Mouse (Mus musculus): ENCODE measurements around the gene Sema4a. TPM values are rescaled to one million over a fixed set of nuclear protein-coding genes. Genes with fewer than 3 reads are reported as not detected.

The Sema4a gene
- polyA plus RNA-seq, 1 experiment from 2014 or later, result 1.7 TPM

DNA sequence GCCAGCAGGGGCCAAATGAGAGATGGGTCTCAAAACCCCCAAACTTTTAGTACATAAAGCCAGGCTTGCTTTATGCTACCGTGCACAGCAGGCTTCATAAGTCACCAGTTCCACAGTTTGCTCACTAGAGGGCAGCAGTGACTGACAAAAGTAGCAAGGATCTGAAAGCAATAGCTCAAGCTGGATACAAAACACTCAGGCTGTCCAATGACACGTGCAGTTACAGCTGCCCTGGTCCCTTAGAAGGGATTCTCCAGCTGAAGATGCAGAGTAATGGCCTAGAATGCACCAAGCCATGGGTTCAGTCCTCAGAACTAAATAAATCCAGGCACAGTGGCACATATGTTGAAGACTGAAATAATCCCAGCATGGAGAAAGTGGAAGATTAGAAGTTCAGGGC, 53.9 kb downstream of the Sema4a start:
- Histone ChIP-seq H3K4me3 (no peak overlapping the region), H3K27me3 (replicated peaks) (no peaks in the 10 kb centered on the region), H3K9me3 (no peaks in the 10 kb centered on the region), H3K9ac (peak overlapping the region; percentile 58), H3K36me3 (peaks cover 34% of the 10 kb centered on the region), H3K4me1 (peaks cover 39% of the 10 kb centered on the region), H3K27ac (replicated peaks) (0 out of 2 replicates have a peak overlapping the region, but pooled peaks have one; percentile 28), H3K4me2 (no peak overlapping the region)
- ATAC-seq (ENCODE audit: extremely low read depth, insufficient number of reproducible peaks, low FRiP score, low TSS enrichment), result no peak
- 5% methylated on average over 2 of the region's 2 CpGs for WGBS

DNA sequence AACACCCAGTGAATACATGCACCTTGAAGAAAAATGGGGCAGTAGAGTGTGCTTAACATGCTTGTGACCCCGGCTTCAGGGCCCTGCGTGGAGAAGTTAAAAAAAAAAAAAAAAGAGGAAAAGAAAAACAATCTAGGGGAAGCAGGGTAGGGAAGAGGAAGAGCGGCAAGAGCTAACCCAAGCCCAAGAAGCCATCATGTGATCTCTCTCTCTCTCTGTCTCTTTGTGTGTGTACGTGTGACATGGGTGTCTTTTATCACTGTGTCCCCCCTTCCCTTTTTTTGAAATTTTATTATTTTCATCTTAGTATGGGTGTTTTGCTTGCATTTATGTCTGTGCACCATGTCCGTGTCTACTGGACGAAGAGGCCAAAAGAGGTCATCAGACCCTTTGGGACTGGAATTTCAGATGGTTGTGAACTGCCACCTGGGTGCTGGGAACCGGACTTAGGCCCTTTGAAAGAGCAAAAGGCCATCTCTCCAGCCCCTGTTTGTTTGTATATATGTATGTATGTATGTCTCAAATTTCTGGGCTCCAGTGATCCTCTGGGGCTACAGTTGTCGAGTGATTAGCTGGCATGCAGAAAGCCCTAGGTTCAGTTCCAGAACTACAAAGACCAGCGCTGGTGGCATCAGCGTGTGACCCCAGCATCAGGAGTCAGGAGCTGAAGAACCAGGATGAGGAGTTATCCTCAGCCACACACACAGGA, 57.3 kb downstream of the Sema4a start:
- Histone ChIP-seq H3K36me3 (peaks cover 48% of the 10 kb centered on the region), H3K27ac (replicated peaks) (no peak overlapping the region), H3K9ac (no peak overlapping the region), H3K27me3 (replicated peaks) (no peaks in the 10 kb centered on the region), H3K4me2 (no peak overlapping the region), H3K4me1 (peaks cover 21% of the 10 kb centered on the region), H3K4me3 (no peak overlapping the region), H3K9me3 (no peaks in the 10 kb centered on the region)
- ATAC-seq (ENCODE audit: extremely low read depth, insufficient number of reproducible peaks, low FRiP score, low TSS enrichment), result no peak
- WGBS, result 90% methylated on average over 10 of the region's 10 CpGs

DNA sequence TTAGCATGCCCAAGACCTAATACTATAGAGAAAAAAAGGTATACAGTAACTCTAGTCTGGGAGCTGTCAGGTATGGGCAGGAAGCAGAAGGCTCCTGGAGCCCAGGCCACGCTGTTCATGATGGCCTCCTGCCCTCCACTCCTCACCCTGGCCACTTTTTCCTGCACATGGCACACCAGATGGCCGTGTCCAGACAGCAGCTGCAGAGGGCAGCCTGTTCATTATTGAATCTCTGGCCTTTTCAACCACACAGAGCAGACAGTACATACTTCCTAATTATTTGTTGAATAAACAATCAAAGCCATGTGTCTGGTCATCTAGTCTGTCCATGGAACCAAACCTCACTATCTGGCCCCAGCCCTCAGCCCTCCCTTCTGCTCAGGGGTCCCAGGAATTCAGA, 62.3 kb downstream of the Sema4a start:
- H3K27ac ChIP-seq (replicated peaks), result no peak overlapping the region
- WGBS, result 89% methylated on average over 2 of the region's 2 CpGs
- no peak overlapping the region for H3K4me2 ChIP-seq
- no peak for ATAC-seq (ENCODE audit: extremely low read depth, insufficient number of reproducible peaks, low FRiP score, low TSS enrichment)
- H3K9ac ChIP-seq, result no peak overlapping the region
- H3K4me3 ChIP-seq, result no peak overlapping the region
- no peaks in the 10 kb centered on the region for H3K9me3 ChIP-seq
- peaks cover 86% of the 10 kb centered on the region for H3K36me3 ChIP-seq
- no peaks in the 10 kb centered on the region for H3K27me3 ChIP-seq (replicated peaks)
- H3K4me1 ChIP-seq, result no peaks in the 10 kb centered on the region

DNA sequence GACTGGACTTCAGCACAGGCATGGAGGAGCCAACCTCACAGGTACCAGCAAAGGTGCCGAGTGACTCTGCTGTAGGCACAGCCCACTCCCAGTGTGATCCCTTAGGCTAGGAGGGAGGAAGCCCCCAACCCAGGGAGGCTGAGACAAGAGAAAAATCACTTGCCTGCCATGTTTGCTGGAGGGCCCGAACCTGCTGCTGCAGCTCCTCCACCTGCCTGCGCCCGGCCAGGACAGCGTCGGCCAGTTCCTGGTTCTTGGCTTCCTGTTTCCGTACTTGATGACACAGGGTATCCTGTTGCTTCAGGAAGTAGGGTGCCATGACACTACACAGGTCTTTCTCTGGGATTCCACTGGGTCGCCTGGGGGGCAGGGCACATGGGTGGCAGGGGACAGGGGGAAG, 65.2 kb downstream of the Sema4a start:
- Histone ChIP-seq H3K4me3 (no peak overlapping the region), H3K9ac (no peak overlapping the region), H3K4me2 (no peak overlapping the region), H3K27me3 (replicated peaks) (no peaks in the 10 kb centered on the region), H3K27ac (replicated peaks) (no peak overlapping the region), H3K36me3 (peaks cover 67% of the 10 kb centered on the region), H3K9me3 (no peaks in the 10 kb centered on the region), H3K4me1 (no peaks in the 10 kb centered on the region)
- ATAC-seq (ENCODE audit: extremely low read depth, insufficient number of reproducible peaks, low FRiP score, low TSS enrichment), result no peak
- 84% methylated on average over 8 of the region's 8 CpGs for WGBS

DNA sequence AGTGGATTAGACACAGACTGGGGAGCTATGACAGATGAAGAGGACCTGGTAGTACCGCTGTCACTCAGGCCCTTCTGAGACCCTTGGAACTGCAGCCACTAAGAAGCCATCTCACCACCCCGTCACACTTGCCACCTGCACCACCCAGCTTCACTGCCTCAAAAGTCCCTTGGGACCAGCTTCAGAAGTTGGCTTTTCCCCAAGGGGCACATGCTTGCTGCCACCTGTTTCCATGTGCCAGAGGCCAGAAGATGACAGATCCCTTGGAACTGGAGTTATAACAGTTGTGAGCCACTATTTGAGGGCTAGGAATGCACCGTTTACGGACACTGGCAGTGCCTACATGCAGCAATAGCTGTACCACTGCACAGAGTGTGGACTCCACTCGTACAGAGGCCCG, 65.7 kb downstream of the Sema4a start:
- H3K36me3 ChIP-seq, result peaks cover 69% of the 10 kb centered on the region
- whole genome bisulfite sequencing, result 86% methylated on average over 6 of the region's 6 CpGs
- H3K4me2 ChIP-seq, result no peak overlapping the region
- no peak overlapping the region for H3K4me3 ChIP-seq
- H3K27ac ChIP-seq (replicated peaks), result no peak overlapping the region
- no peak for ATAC-seq (ENCODE audit: extremely low read depth, insufficient number of reproducible peaks, low FRiP score, low TSS enrichment)
- no peaks in the 10 kb centered on the region for H3K9me3 ChIP-seq
- no peak overlapping the region for H3K9ac ChIP-seq
- H3K27me3 ChIP-seq (replicated peaks), result no peaks in the 10 kb centered on the region
- no peaks in the 10 kb centered on the region for H3K4me1 ChIP-seq

DNA sequence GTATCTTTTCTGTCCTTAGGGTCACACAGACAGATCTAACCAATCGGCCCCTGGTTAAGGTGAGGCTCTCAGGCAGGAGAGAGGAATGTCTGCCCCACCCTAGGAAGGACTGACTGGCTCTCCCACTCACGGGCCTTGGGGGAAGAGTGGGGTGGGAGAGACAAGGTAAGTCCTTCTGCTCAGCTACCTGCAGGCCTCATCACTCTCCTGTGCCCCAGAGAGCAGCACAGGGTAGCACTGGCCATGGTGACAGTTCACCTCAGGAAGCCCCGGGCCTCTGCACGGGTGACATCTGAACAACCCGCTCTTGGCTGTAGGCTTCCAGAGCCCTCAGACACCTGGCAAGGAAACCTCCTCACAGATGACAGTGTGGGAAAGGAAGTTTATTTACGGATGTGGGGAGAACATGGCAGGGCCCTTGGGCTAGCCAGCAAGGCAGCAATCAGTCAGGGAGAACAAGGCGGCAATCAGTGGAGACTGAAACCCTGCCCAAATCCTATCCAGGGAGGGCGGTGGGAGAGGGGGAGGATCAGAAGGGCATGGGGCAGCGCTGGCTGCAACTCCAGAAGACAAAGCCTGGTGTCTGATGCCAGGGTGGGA, 67.1 kb downstream of the Sema4a start:
- H3K27me3 ChIP-seq (replicated peaks), result no peaks in the 10 kb centered on the region
- no peak overlapping the region for H3K27ac ChIP-seq (replicated peaks)
- H3K4me1 ChIP-seq, result no peaks in the 10 kb centered on the region
- no peak overlapping the region for H3K9ac ChIP-seq
- H3K36me3 ChIP-seq, result peaks cover 62% of the 10 kb centered on the region
- WGBS, result 85% methylated on average over 9 of the region's 9 CpGs
- no peak overlapping the region for H3K4me2 ChIP-seq
- H3K4me3 ChIP-seq, result no peak overlapping the region
- no peak for ATAC-seq (ENCODE audit: extremely low read depth, insufficient number of reproducible peaks, low FRiP score, low TSS enrichment)
- no peaks in the 10 kb centered on the region for H3K9me3 ChIP-seq

Small RNA genes lying within 50 kb of the gene (microRNA-seq; reads per million reads assigned to microRNA genes)
- not detected for gene Mir7011

Other genes with a start within 250 kb of the Sema4a start
- gene Rhbg, start 206.5 kb downstream of the Sema4a start, polyA plus RNA-seq (2015; fragmentation: Nextera tagmentation; extraction: Ambion mirVana), result 0.13 and 0.76 TPM in 2 replicates
- gene Gm38392, start 174.0 kb downstream of the Sema4a start, polyA plus RNA-seq (2015; fragmentation: Nextera tagmentation; extraction: Ambion mirVana), result 0.79 TPM in 1 of 2 replicates, not detected in the other
- 13.7 and 14.9 TPM in 2 replicates for gene Tsacc, start 164.2 kb downstream of the Sema4a start, polyA plus RNA-seq (2015; fragmentation: Nextera tagmentation; extraction: Ambion mirVana)
- 400 and 448 TPM in 2 replicates for gene Cct3, start 164.1 kb downstream of the Sema4a start, polyA plus RNA-seq (2015; fragmentation: Nextera tagmentation; extraction: Ambion mirVana)
- gene Glmp, start 136.2 kb downstream of the Sema4a start, polyA plus RNA-seq (2015; fragmentation: Nextera tagmentation; extraction: Ambion mirVana), result 160 and 173 TPM in 2 replicates
- gene Tmem79, start 125.0 kb downstream of the Sema4a start, polyA plus RNA-seq (2015; fragmentation: Nextera tagmentation; extraction: Ambion mirVana), result 1.6 TPM in 2 replicates
- 43.9 and 44.2 TPM in 2 replicates for gene Smg5, start 124.9 kb downstream of the Sema4a start, polyA plus RNA-seq (2015; fragmentation: Nextera tagmentation; extraction: Ambion mirVana)
- gene Paqr6, start 96.6 kb downstream of the Sema4a start, polyA plus RNA-seq (2015; fragmentation: Nextera tagmentation; extraction: Ambion mirVana), result 2.6 and 3.8 TPM in 2 replicates
- not detected in 2 replicates for gene Bglap3, start 88.4 kb downstream of the Sema4a start, polyA plus RNA-seq (2015; fragmentation: Nextera tagmentation; extraction: Ambion mirVana)
- gene Bglap2, start 82.5 kb downstream of the Sema4a start, polyA plus RNA-seq (2015; fragmentation: Nextera tagmentation; extraction: Ambion mirVana), result not detected in 2 replicates
- gene Bglap, start 76.7 kb downstream of the Sema4a start, polyA plus RNA-seq (2015; fragmentation: Nextera tagmentation; extraction: Ambion mirVana), result not detected in 2 replicates
- gene Pmf1, start 50.9 kb downstream of the Sema4a start, polyA plus RNA-seq (2015; fragmentation: Nextera tagmentation; extraction: Ambion mirVana), result 110 and 112 TPM in 2 replicates
- 12.0 and 12.5 TPM in 2 replicates for gene Slc25a44, start 36.0 kb downstream of the Sema4a start, polyA plus RNA-seq (2015; fragmentation: Nextera tagmentation; extraction: Ambion mirVana)
- 86.7 and 97.1 TPM in 2 replicates for gene Lmna, start 48.8 kb upstream of the Sema4a start, polyA plus RNA-seq (2015; fragmentation: Nextera tagmentation; extraction: Ambion mirVana)
- 9.9 and 10.1 TPM in 2 replicates for gene Mex3a, start 71.2 kb upstream of the Sema4a start, polyA plus RNA-seq (2015; fragmentation: Nextera tagmentation; extraction: Ambion mirVana)
- gene Rab25, start 87.1 kb upstream of the Sema4a start, polyA plus RNA-seq (2015; fragmentation: Nextera tagmentation; extraction: Ambion mirVana), result 1.1 and 1.5 TPM in 2 replicates
- gene Lamtor2, start 91.9 kb upstream of the Sema4a start, polyA plus RNA-seq (2015; fragmentation: Nextera tagmentation; extraction: Ambion mirVana), result 131 and 150 TPM in 2 replicates
- 33.1 and 34.1 TPM in 2 replicates for gene Ubqln4, start 92.6 kb upstream of the Sema4a start, polyA plus RNA-seq (2015; fragmentation: Nextera tagmentation; extraction: Ambion mirVana)
- 173 and 202 TPM in 2 replicates for gene Ssr2, start 114.7 kb upstream of the Sema4a start, polyA plus RNA-seq (2015; fragmentation: Nextera tagmentation; extraction: Ambion mirVana)
- 73.1 and 73.4 TPM in 2 replicates for gene Arhgef2, start 144.8 kb upstream of the Sema4a start, polyA plus RNA-seq (2015; fragmentation: Nextera tagmentation; extraction: Ambion mirVana)
- not detected in 2 replicates for gene Rxfp4, start 192.0 kb upstream of the Sema4a start, polyA plus RNA-seq (2015; fragmentation: Nextera tagmentation; extraction: Ambion mirVana)
- 54.8 and 61.4 TPM in 2 replicates for gene Khdc4, start 224.6 kb upstream of the Sema4a start, polyA plus RNA-seq (2015; fragmentation: Nextera tagmentation; extraction: Ambion mirVana)